Mouse (Mus musculus) forebrain, embryonic 13.5 days (tissue): ENCODE results near the gene Sbf2. TPM values are rescaled to one million over a fixed set of nuclear protein-coding genes. Genes with fewer than 3 reads are reported as not detected.

ENCODE experiments used
- ATAC-seq: fragments of 200-750 bp; cut with Nextera tagmentation; 2 replicates; pipeline ENCODE4 v1.8.0; 2017
- H3K27ac ChIP-seq: fragments of 300-500 bp; sonication (generic); 2 replicates; pipeline ENCODE4 v1.5.1; 2015; ENCODE audit warnings: inconsistent platforms, mild to moderate bottlenecking, moderate library complexity
- H3K27me3 ChIP-seq: fragments of 300-500 bp; sonication (generic); 2 replicates; pipeline ENCODE4 v1.6.1; 2015; ENCODE audit warnings: mild to moderate bottlenecking, inconsistent platforms
- H3K36me3 ChIP-seq: fragments of 300-500 bp; sonication (generic); 2 replicates; pipeline ENCODE4 v1.6.1; 2015; ENCODE audit warnings: mild to moderate bottlenecking, inconsistent platforms; ENCODE audit not compliant: poor library complexity, severe bottlenecking
- H3K4me1 ChIP-seq: fragments of 300-500 bp; sonication (generic); 2 replicates; pipeline ENCODE4 v1.6.1; 2015; ENCODE audit warnings: inconsistent platforms
- H3K4me2 ChIP-seq: fragments of 300-500 bp; sonication (generic); 2 replicates; pipeline ENCODE4 v1.6.1; 2015; ENCODE audit warnings: inconsistent platforms, mild to moderate bottlenecking, moderate library complexity
- H3K4me3 ChIP-seq: fragments of 300-500 bp; sonication (generic); 2 replicates; pipeline ENCODE4 v1.5.1; 2015; ENCODE audit warnings: mild to moderate bottlenecking, inconsistent platforms
- H3K9ac ChIP-seq: fragments of 300-500 bp; sonication (generic); 2 replicates; pipeline ENCODE4 v1.6.1; 2015; ENCODE audit warnings: mild to moderate bottlenecking, inconsistent platforms
- H3K9me3 ChIP-seq: fragments of 300-500 bp; sonication (generic); replicated peaks from 2 replicates; pipeline ENCODE4 v1.6.1; 2016; ENCODE audit warnings: inconsistent platforms
- WGBS: fragments of 180-500 bp; shearing (Covaris S2); methylation state at CpG from one replicate; pipeline ENCODE4 v1.1.7; 2015; 5-methylcytosine and 5-hydroxymethylcytosine counted together
- polyA plus RNA-seq: library from polyadenylated mRNA; unstranded; fragments of >200 nt; fragmentation: Nextera tagmentation; extraction: Ambion mirVana; gene quantifications from 2 replicates; pipeline ENCODE4 v1.2.1, GENCODE M21; 2015

Sbf2 gene
- polyA plus RNA-seq, 1 experiment from 2014 or later, result 51.8 TPM

DNA sequence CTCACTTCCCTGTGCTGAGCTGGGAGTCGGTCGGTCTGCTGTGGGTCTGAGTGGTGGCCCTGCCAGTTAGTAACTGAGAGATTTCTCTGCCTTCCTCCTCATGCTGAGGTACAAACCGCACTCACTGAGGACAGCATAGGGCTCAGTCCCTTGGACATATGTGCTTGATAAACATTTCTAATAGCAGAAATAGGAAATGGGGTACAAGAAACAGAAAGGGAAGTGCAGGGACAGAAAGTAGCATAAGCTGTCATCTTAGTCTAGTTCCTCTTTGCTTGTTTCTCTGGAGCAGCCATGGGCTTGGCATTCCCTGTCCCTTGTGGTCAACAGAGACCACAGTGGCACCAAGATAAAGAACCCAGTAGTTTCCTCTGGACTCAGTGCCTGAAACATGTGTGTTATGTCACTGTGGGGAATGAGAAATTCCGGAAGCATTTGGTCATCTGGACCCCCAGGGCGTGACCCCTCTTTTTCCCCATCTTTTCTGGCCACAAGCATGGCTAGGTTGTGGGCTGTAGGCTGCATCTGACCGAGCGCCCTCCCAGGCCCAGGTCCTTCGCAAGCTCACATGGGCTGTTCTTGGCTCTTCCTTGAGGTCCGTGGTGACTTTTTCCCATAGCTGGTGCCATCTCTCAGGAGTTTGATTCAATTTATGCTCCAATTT, 301.2 kb downstream of the Sbf2 start:
- H3K27ac ChIP-seq, result no peak overlapping the region
- H3K27me3 ChIP-seq, result no peaks in the 10 kb centered on the region
- no peak overlapping the region for H3K4me3 ChIP-seq
- ATAC-seq, result no peak
- H3K36me3 ChIP-seq, result peaks cover 94% of the 10 kb centered on the region
- no peak overlapping the region for H3K4me2 ChIP-seq
- 0 out of 2 replicates have a peak, but pooled peaks cover 4% of the 10 kb centered on the region for H3K9me3 ChIP-seq
- 93% methylated on average over 9 of the region's 9 CpGs for WGBS
- no peaks in the 10 kb centered on the region for H3K4me1 ChIP-seq
- no peak overlapping the region for H3K9ac ChIP-seq

DNA sequence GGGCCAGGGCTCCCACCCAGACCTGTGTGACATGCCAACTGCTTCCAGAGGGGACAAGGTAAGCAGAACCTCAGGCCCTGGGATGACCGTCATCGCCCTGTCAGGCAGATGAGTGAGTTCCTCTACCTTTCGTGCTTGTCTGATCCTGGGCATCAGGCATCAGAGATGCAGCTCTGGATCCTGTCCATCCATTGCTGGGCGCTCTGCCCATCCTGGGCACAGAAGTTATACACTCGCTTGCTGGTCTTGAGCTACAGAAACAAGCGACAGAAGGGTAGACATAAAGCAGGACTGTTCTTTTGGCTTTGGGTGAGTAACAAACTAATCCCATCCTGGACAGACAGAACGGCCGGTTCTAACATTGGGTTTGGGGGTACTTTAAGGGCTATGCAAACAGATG, 305.5 kb downstream of the Sbf2 start:
- Histone ChIP-seq H3K9me3 (no peaks in the 10 kb centered on the region), H3K4me2 (no peak overlapping the region), H3K4me3 (no peak overlapping the region), H3K9ac (no peak overlapping the region), H3K27me3 (no peaks in the 10 kb centered on the region), H3K36me3 (peaks cover 84% of the 10 kb centered on the region), H3K27ac (no peak overlapping the region), H3K4me1 (no peaks in the 10 kb centered on the region)
- no peak for ATAC-seq
- WGBS, result 92% methylated on average over 8 of the region's 8 CpGs

DNA sequence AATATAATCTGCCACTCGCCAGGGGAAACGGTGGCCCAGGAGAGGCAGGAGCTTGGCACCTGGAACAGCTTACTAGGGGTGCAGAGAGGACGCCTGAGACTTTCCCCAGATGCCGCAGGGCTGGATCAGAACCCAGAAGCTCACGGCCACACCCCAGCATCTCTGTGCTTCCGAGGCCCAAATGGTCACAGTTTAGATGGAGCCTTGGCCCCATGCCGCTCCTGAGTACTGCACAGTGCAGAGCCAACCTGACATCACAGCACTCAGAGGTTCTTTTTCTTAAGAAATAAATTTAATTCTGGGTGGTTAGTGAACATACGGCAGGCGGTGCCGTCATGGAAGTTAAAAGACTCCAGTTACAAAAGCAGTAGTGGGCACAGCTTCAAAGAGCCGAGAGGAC, 307.0 kb downstream of the Sbf2 start:
- Histone ChIP-seq H3K4me3 (no peak overlapping the region), H3K4me1 (no peaks in the 10 kb centered on the region), H3K27me3 (no peaks in the 10 kb centered on the region), H3K27ac (no peak overlapping the region), H3K9me3 (no peaks in the 10 kb centered on the region), H3K4me2 (no peak overlapping the region), H3K9ac (no peak overlapping the region), H3K36me3 (peaks cover 69% of the 10 kb centered on the region)
- 84% methylated on average over 11 of the region's 11 CpGs for WGBS
- no peak for ATAC-seq

DNA sequence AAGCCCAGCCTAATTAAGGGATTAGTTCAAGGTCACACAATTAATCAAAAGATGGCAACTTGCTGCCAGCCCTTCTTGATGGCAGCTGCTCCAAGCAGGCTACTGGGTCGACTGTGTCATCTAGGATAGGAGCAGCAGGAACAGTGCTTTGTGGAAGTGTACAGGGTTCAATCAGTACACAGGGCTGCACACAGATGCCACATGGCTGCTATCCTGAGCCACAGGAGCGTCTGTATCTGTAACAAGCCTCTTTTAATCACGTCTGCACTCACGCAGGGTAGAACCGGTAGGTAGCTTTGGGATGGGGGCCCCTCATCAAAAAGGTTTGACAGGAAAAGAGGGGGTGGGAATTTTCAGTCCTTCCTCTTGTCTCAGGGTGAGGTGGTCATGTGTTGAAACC, 308.4 kb downstream of the Sbf2 start:
- 62% methylated on average over 5 of the region's 5 CpGs for WGBS

DNA sequence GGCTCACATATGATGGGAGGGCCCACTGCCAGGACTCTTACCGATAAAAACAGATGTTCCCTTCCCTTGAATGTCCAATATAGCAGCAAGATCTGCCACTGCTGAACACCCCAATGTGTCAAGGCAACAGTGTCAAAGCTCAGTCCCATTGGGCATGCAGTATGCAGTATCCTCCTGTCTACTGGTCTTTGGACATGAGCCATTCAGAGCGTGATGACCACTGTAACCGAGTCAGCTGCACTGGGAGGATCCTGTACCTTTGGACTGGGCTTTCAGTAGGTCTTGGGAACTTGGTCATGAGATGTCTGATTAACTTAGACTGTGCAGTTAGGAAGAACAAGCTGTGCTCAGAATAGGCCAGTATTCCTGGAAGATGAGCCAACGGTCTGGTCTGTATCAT, 309.2 kb downstream of the Sbf2 start:
- no peak for ATAC-seq
- Histone ChIP-seq H3K9ac (no peak overlapping the region), H3K9me3 (no peaks in the 10 kb centered on the region), H3K36me3 (peaks cover 48% of the 10 kb centered on the region), H3K4me2 (no peak overlapping the region), H3K4me3 (no peak overlapping the region), H3K27me3 (no peaks in the 10 kb centered on the region), H3K4me1 (no peaks in the 10 kb centered on the region), H3K27ac (no peak overlapping the region)
- 93% methylated on average over 4 of the region's 4 CpGs for WGBS

More for the DNA sequence above, 308.4 kb downstream of the Sbf2 start:
- H3K9me3 ChIP-seq, result no peaks in the 10 kb centered on the region
- H3K9ac ChIP-seq, result no peak overlapping the region
- H3K4me2 ChIP-seq, result no peak overlapping the region
- peaks cover 55% of the 10 kb centered on the region for H3K36me3 ChIP-seq
- H3K4me3 ChIP-seq, result no peak overlapping the region
- ATAC-seq, result no peak
- no peaks in the 10 kb centered on the region for H3K4me1 ChIP-seq
- H3K27ac ChIP-seq, result no peak overlapping the region
- no peaks in the 10 kb centered on the region for H3K27me3 ChIP-seq

DNA sequence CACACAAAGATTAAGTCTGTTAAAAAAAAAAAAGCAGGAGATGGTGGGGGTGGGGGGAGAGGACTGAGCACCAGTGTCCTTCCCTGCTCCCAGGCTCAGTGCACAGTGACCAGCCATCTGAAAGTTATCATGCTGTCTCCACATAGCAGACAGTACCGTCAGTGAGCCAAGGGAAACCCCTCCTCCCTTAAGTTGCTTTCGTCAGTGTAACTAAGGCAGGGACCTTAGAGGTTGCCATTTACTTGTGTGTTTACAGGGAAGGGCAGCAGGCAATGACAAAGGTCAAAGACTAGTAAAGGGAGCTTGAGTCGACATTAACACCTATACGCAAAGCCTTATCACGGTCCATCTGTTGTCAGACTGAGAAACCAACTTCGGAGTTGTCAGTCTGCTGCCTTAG, 311.8 kb downstream of the Sbf2 start:
- H3K27me3 ChIP-seq, result no peaks in the 10 kb centered on the region
- H3K4me3 ChIP-seq, result no peak overlapping the region
- ATAC-seq, result no peak
- H3K9me3 ChIP-seq, result no peaks in the 10 kb centered on the region
- no peak overlapping the region for H3K4me2 ChIP-seq
- 92% methylated on average over 6 of the region's 6 CpGs for WGBS
- peaks cover 26% of the 10 kb centered on the region for H3K36me3 ChIP-seq
- H3K4me1 ChIP-seq, result no peaks in the 10 kb centered on the region
- no peak overlapping the region for H3K9ac ChIP-seq
- H3K27ac ChIP-seq, result no peak overlapping the region

DNA sequence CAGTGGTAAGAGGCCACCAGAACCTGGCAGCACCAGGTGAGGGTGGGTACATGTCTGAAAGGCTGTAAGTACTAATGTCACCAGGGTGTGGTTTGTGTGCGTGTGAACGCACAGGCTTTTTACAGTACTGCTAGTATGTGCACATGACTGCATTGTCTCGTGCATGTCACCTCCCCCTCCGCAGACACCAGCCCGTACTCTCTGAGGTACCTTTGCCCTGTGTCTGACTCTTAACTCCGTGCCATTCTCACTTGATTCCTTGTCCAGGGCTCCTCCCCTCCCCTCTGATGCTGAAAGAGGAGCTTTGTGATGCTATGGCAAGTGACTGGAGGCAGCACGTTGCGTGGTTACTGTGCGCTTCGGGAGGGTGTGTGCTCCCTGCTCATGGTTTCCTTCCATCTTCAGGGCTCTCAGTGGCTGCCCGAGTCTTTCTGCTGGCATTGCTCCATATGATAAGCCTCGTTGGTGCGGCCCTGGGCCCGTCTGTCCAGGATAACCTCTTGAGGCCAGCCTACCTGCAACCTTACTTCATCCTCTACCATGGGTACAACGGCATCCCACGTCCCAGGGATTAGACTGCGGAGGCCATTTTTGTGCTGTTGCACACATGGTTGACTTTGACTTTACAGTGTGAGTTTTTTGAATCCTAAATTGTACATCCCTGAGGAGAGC, 315.8 kb downstream of the Sbf2 start:
- 91% methylated on average over 17 of the region's 17 CpGs for WGBS
- Histone ChIP-seq H3K36me3 (no peaks in the 10 kb centered on the region), H3K4me2 (no peak overlapping the region), H3K4me3 (no peak overlapping the region), H3K27ac (no peak overlapping the region), H3K4me1 (peaks cover 4% of the 10 kb centered on the region; the same call in 1 of the 2 replicates), H3K27me3 (no peaks in the 10 kb centered on the region), H3K9me3 (no peaks in the 10 kb centered on the region), H3K9ac (no peak overlapping the region)
- ATAC-seq, result no peak

DNA sequence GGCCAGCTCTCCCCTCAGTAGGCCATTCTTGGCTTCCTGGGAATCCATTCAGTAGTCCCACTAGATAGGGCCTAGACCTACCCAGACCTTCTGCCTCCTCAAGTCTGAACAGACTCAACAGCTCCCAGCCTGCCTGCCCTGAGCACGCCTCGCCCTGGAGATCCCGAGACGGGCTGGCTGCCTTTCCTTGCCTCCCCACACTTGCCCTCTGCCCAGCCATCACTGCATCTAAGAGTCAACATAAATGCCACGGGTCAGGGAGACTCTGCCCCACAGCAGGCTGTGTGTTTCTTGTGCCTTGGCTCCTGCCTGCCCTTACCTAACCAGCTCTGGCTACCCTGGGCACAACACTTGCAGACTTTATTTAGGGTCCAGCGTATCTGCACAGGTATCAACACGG, 316.6 kb downstream of the Sbf2 start:
- H3K27me3 ChIP-seq, result no peaks in the 10 kb centered on the region
- no peak overlapping the region for H3K4me2 ChIP-seq
- H3K4me3 ChIP-seq, result no peak overlapping the region
- no peaks in the 10 kb centered on the region for H3K9me3 ChIP-seq
- no peak overlapping the region for H3K27ac ChIP-seq
- H3K9ac ChIP-seq, result no peak overlapping the region
- WGBS, result 92% methylated on average over 7 of the region's 7 CpGs
- H3K4me1 ChIP-seq, result peaks cover 4% of the 10 kb centered on the region; the same call in 1 of the 2 replicates
- no peak for ATAC-seq
- no peaks in the 10 kb centered on the region for H3K36me3 ChIP-seq

DNA sequence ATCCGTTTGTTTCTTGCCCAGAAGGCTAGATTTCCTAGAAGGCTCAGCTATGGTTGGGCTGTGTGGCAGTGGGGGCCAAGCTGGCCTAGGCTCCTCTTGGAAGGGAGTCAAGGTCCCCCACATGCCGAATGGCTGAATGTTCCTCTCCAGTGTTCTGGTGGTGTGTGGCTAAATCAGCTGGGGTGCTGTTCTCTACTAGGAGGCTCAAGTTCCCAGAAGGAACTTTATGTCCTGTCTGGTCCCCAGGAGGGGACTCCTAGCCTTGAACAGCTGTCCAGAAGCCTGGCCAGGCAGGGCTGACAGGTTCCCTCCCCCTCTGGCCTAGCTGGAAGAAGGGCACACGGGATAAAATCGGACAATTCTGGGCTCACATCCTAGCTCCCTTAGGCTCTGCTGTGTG, 317.1 kb downstream of the Sbf2 start:
- no peak for ATAC-seq
- H3K4me1 ChIP-seq, result peaks cover 4% of the 10 kb centered on the region; the same call in 1 of the 2 replicates
- H3K36me3 ChIP-seq, result no peaks in the 10 kb centered on the region
- no peaks in the 10 kb centered on the region for H3K9me3 ChIP-seq
- no peak overlapping the region for H3K4me2 ChIP-seq
- no peaks in the 10 kb centered on the region for H3K27me3 ChIP-seq
- no peak overlapping the region for H3K27ac ChIP-seq
- no peak overlapping the region; the same call in 1 of the 2 replicates for H3K9ac ChIP-seq
- WGBS, result 58% methylated on average over 4 of the region's 4 CpGs
- no peak overlapping the region for H3K4me3 ChIP-seq

DNA sequence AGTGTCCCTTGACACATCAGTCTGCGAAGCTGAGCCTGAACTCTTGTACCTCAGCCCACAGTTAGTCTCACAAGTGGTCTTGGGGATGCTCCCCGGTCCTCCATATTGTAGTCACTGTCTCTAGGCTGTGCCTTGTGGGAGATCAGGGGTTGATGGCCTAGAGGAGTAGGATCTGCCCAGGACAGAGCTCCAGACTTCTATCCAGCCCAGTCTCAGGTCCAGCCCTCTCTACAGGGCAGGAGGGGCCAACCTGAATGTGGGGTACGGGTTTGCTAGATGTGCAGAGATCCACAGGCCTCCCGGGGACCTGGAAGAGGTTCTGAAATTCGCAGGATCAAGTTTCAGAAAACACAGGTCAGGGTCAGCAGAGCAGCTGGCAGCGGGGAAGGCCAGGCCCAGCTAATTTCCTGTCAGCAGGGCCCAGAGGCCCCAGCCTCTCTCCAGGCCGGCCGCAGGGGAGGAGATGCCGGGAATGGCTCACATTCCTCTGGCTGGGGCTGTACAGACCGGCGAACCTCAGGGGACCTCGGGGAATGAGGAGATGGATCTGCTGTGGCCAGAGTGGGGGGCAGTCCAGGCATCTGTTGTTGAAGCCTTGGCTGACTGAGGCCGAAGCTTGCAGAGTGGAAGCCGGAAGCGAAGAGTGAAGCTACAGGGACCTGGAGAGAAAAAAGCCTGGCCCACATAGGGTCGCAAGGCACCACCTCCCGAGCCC, 317.7 kb downstream of the Sbf2 start:
- Histone ChIP-seq H3K27ac (no peak overlapping the region), H3K36me3 (no peaks in the 10 kb centered on the region), H3K9ac (no peak overlapping the region; the same call in 1 of the 2 replicates), H3K4me1 (peaks cover 4% of the 10 kb centered on the region; the same call in 1 of the 2 replicates), H3K9me3 (no peaks in the 10 kb centered on the region), H3K27me3 (no peaks in the 10 kb centered on the region), H3K4me3 (no peak overlapping the region), H3K4me2 (no peak overlapping the region)
- 36% methylated on average over 17 of the region's 17 CpGs for WGBS
- no peak for ATAC-seq

DNA sequence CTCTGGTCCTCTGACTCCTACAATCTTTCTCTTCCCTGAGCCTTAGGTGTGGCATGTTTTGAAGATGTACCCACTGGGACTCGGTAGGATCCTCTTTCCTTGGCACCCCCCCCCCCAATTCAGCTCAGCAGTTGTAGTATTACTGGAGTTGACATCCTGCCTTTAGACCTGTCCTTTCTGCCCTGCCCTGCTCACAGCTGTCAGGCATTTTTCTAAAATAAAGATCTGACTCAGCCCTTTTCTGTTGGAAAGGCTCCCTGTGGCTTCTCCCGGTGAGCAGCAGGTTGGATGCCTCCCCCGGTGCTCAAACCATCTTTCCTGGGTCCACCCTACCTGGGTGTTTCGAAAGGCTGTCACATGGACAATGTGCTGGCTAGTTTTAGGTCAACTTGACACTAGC, 325.1 kb downstream of the Sbf2 start:
- Histone ChIP-seq H3K27me3 (no peaks in the 10 kb centered on the region), H3K4me1 (peaks cover 9% of the 10 kb centered on the region; the same call in 1 of the 2 replicates), H3K36me3 (no peaks in the 10 kb centered on the region), H3K9me3 (no peaks in the 10 kb centered on the region), H3K9ac (no peak overlapping the region), H3K4me2 (no peak overlapping the region), H3K4me3 (no peak overlapping the region), H3K27ac (no peak overlapping the region)
- WGBS, result 67% methylated on average over 4 of the region's 4 CpGs
- no peak for ATAC-seq

DNA sequence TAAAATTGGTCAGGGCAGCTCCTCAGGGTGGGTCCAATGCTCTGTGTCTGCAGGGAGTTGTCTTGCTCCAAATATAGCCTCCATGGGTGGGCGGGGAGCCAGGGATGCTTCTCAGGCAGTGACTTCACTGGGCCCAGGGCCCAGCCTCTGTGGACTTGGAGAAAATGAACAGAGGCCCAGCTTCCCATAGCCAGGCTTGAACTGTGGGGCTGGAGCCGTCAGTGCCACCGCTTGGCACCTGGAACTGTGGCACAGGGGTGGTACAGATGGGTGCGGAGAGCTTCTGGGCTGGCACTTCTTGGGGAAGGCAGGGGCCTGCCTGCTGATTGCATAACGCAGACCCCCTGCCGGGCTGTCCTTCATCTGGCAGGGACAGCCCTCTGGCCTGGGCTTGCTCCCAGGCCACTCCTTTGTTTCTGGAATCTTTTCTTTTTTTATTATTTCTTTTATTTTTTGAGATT, 326.0 kb downstream of the Sbf2 start:
- Histone ChIP-seq H3K4me2 (no peak overlapping the region), H3K9ac (no peak overlapping the region), H3K27me3 (no peaks in the 10 kb centered on the region), H3K27ac (no peak overlapping the region), H3K4me1 (peaks cover 9% of the 10 kb centered on the region; the same call in 1 of the 2 replicates), H3K4me3 (no peak overlapping the region), H3K9me3 (no peaks in the 10 kb centered on the region), H3K36me3 (no peaks in the 10 kb centered on the region)
- no peak for ATAC-seq
- WGBS, result 71% methylated on average over 6 of the region's 6 CpGs
